Mouse (Mus musculus) hindbrain, embryonic 16.5 days (tissue): ENCODE results near the gene Tas1r3. TPM values are rescaled to one million over a fixed set of nuclear protein-coding genes. Genes with fewer than 3 reads are reported as not detected.
A peak's percentile ranks its signal among the peaks of the same experiment; 100 is the strongest.

Experiments
- ATAC-seq: fragments of 200-750 bp; cut with Nextera tagmentation; 2 replicates; pipeline ENCODE4 v1.8.0; 2017; ENCODE audit warnings: moderate TSS enrichment, moderate library complexity
- H3K27ac ChIP-seq: fragments of 300-500 bp; sonication (generic); 2 replicates; pipeline ENCODE4 v1.5.1; 2014; ENCODE audit warnings: low read depth, mild to moderate bottlenecking, control low read depth, low read length, moderate library complexity
- H3K27me3 ChIP-seq: fragments of 300-500 bp; sonication (generic); replicated peaks from 2 replicates; pipeline ENCODE4 v1.6.1; 2014; ENCODE audit warnings: low read length; ENCODE audit not compliant: control insufficient read depth, insufficient read depth
- H3K36me3 ChIP-seq: fragments of 300-500 bp; sonication (generic); 2 replicates; pipeline ENCODE4 v1.6.1; 2014; ENCODE audit warnings: mild to moderate bottlenecking, low read length, moderate library complexity, mixed read lengths; ENCODE audit not compliant: control insufficient read depth, insufficient read depth
- H3K4me1 ChIP-seq: fragments of 300-500 bp; sonication (generic); 2 replicates; pipeline ENCODE4 v1.6.1; 2014; ENCODE audit warnings: low read depth, low read length; ENCODE audit not compliant: control insufficient read depth, insufficient read depth
- H3K4me2 ChIP-seq: fragments of 300-500 bp; sonication (generic); 2 replicates; pipeline ENCODE4 v1.6.1; 2014; ENCODE audit warnings: mild to moderate bottlenecking, low read length, control low read depth, moderate library complexity
- H3K4me3 ChIP-seq: fragments of 300-500 bp; sonication (generic); 2 replicates; pipeline ENCODE4 v1.5.1; 2014; ENCODE audit warnings: mild to moderate bottlenecking, low read length, control low read depth, moderate library complexity
- H3K9ac ChIP-seq: fragments of 300-500 bp; sonication (generic); 2 replicates; pipeline ENCODE4 v1.6.1; 2014; ENCODE audit warnings: low read depth, mild to moderate bottlenecking, control low read depth, low read length, moderate library complexity
- H3K9me3 ChIP-seq: fragments of 300-500 bp; sonication (generic); 2 replicates; pipeline ENCODE4 v1.6.1; 2014; ENCODE audit warnings: mild to moderate bottlenecking, low read length, moderate library complexity; ENCODE audit not compliant: control insufficient read depth
- WGBS: fragments of 180-500 bp; shearing (Covaris S2); extraction: QIAGEN DNeasy Blood & Tissue Kit; methylation state at CpG from one replicate; pipeline ENCODE4 v1.1.7; 2014; 5-methylcytosine and 5-hydroxymethylcytosine counted together
- polyA plus RNA-seq: library from polyadenylated mRNA; unstranded; fragments of >200 nt; fragmentation: Nextera tagmentation; extraction: Ambion mirVana; gene quantifications from 2 replicates; pipeline ENCODE4 v1.2.1, GENCODE M21; 2015

The Tas1r3 gene
- polyA plus RNA-seq, 1 experiment from 2014 or later, result 0.29 TPM

GRCm38 (mm10) chr4:155840076-155841002 lies 22.8 kb downstream of the Tas1r3 start:
- no peaks in the 10 kb centered on the region for H3K27me3 ChIP-seq
- H3K27ac ChIP-seq, result 0 out of 2 replicates have a peak overlapping the region, but pooled peaks have one; percentile 13
- H3K36me3 ChIP-seq, result no peaks in the 10 kb centered on the region
- WGBS, result 9% methylated on average over 8 of the region's 8 CpGs
- ATAC-seq, result no peak
- H3K4me1 ChIP-seq, result peaks cover 9% of the 10 kb centered on the region; the same call in 1 of the 2 replicates
- peak overlapping the region; percentile 37 for H3K4me3 ChIP-seq
- H3K9me3 ChIP-seq, result no peaks in the 10 kb centered on the region
- H3K9ac ChIP-seq, result peak overlapping the region; percentile 61
- H3K4me2 ChIP-seq, result peak overlapping the region; percentile 65

GRCm38 (mm10) chr4:155839483-155839910 lies 23.7 kb downstream of the Tas1r3 start, which contains the start of gene Mxra8:
Mxra8 (plus strand) TSS chr4:155839680.
- H3K4me3 ChIP-seq, result peak within 1 kb of the TSS; percentile 37
- peak within 1 kb of the TSS; percentile 65 for H3K4me2 ChIP-seq
- ATAC-seq, result peak; percentile 63
- H3K9ac ChIP-seq, result peak within 1 kb of the TSS; percentile 36; the same call in 1 of the 2 replicates
- 3% methylated on average over 16 of the region's 16 CpGs for WGBS
- H3K27ac ChIP-seq, result peak within 1 kb of the TSS; percentile 35; the same call in 1 of the 2 replicates
- no peaks in the 10 kb centered on the region for H3K9me3 ChIP-seq
- peaks cover 9% of the 10 kb centered on the region; the same call in 1 of the 2 replicates for H3K4me1 ChIP-seq
- H3K27me3 ChIP-seq, result no peaks in the 10 kb centered on the region
- no peaks in the 10 kb centered on the region for H3K36me3 ChIP-seq

GRCm38 (mm10) chr4:155838187-155839153 lies 24.7 kb downstream of the Tas1r3 start:
- Histone ChIP-seq H3K9me3 (no peaks in the 10 kb centered on the region), H3K4me1 (peaks cover 17% of the 10 kb centered on the region), H3K4me3 (no peak overlapping the region), H3K9ac (no peak overlapping the region), H3K4me2 (no peak overlapping the region), H3K27ac (peak overlapping the region; percentile 35; the same call in 1 of the 2 replicates), H3K27me3 (no peaks in the 10 kb centered on the region), H3K36me3 (no peaks in the 10 kb centered on the region)
- WGBS, result 57% methylated on average over 8 of the region's 8 CpGs
- ATAC-seq, result no peak

- WGBS, result 89% methylated on average over 11 of the region's 11 CpGs
- Histone ChIP-seq H3K9me3 (no peaks in the 10 kb centered on the region), H3K4me3 (no peak overlapping the region), H3K4me1 (peaks cover 27% of the 10 kb centered on the region), H3K9ac (no peak overlapping the region), H3K27me3 (no peaks in the 10 kb centered on the region), H3K36me3 (no peaks in the 10 kb centered on the region; the same call in 1 of the 2 replicates), H3K4me2 (no peak overlapping the region), H3K27ac (no peak overlapping the region)
- ATAC-seq, result no peak
These were observed 25.7 kb downstream of the Tas1r3 start for GRCm38 (mm10) chr4:155837404-155838010.

- H3K27ac ChIP-seq, result peak overlapping the region; percentile 61
- peaks cover 26% of the 10 kb centered on the region for H3K4me1 ChIP-seq
- H3K36me3 ChIP-seq, result no peaks in the 10 kb centered on the region; the same call in 1 of the 2 replicates
- no peaks in the 10 kb centered on the region for H3K9me3 ChIP-seq
- no peak for ATAC-seq
- H3K27me3 ChIP-seq, result no peaks in the 10 kb centered on the region
- 40% methylated on average over 2 of the region's 2 CpGs for WGBS
- no peak overlapping the region; the same call in 1 of the 2 replicates for H3K9ac ChIP-seq
- H3K4me3 ChIP-seq, result no peak overlapping the region
- no peak overlapping the region for H3K4me2 ChIP-seq
These were observed 29.3 kb downstream of the Tas1r3 start for GRCm38 (mm10) chr4:155833836-155834235.

- no peak overlapping the region for H3K27ac ChIP-seq
- H3K9ac ChIP-seq, result no peak overlapping the region
- H3K9me3 ChIP-seq, result no peaks in the 10 kb centered on the region
- H3K4me1 ChIP-seq, result peaks cover 26% of the 10 kb centered on the region
- no peaks in the 10 kb centered on the region; the same call in 1 of the 2 replicates for H3K36me3 ChIP-seq
- 89% methylated on average over 4 of the region's 4 CpGs for WGBS
- no peak overlapping the region for H3K4me3 ChIP-seq
- no peak overlapping the region for H3K4me2 ChIP-seq
- ATAC-seq, result no peak
- H3K27me3 ChIP-seq, result no peaks in the 10 kb centered on the region
These were observed 29.9 kb downstream of the Tas1r3 start for GRCm38 (mm10) chr4:155833234-155833633.

- Histone ChIP-seq H3K36me3 (no peaks in the 10 kb centered on the region; the same call in 1 of the 2 replicates), H3K27me3 (no peaks in the 10 kb centered on the region), H3K27ac (no peak overlapping the region), H3K4me3 (peak overlapping the region; percentile 57), H3K4me2 (peak overlapping the region; percentile 97), H3K4me1 (peaks cover 26% of the 10 kb centered on the region), H3K9ac (peak overlapping the region; percentile 79), H3K9me3 (no peaks in the 10 kb centered on the region)
- WGBS, result 52% methylated on average over 10 of the region's 10 CpGs
- ATAC-seq, result no peak
These were observed 30.8 kb downstream of the Tas1r3 start for GRCm38 (mm10) chr4:155832321-155832720.

- no peaks in the 10 kb centered on the region for H3K27me3 ChIP-seq
- peak overlapping the region; percentile 90 for H3K27ac ChIP-seq
- H3K36me3 ChIP-seq, result peaks cover 1% of the 10 kb centered on the region
- no peak for ATAC-seq
- peaks cover 26% of the 10 kb centered on the region for H3K4me1 ChIP-seq
- peak overlapping the region; percentile 57 for H3K4me3 ChIP-seq
- peak overlapping the region; percentile 97 for H3K4me2 ChIP-seq
- H3K9ac ChIP-seq, result peak overlapping the region; percentile 79
- no peaks in the 10 kb centered on the region for H3K9me3 ChIP-seq
- WGBS, result under 1% methylated on average over 17 of the region's 25 CpGs
These were observed 31.3 kb downstream of the Tas1r3 start for GRCm38 (mm10) chr4:155831831-155832230.
